Mouse (Mus musculus) forebrain, embryonic 14.5 days (tissue): Measurements from ENCODE around the gene Usp48. TPM values are rescaled to one million over a fixed set of nuclear protein-coding genes. Genes with fewer than 3 reads are reported as not detected.

Experiments
- ATAC-seq: fragments of 200-750 bp; cut with Nextera tagmentation; 2 replicates; pipeline ENCODE4 v1.8.0; 2017; ENCODE audit warnings: mild to moderate bottlenecking, moderate library complexity
- DNase-seq: peaks from one replicate; pipeline ENCODE4 v3.0.0-alpha.2; 2015; ENCODE audit warnings: low spot score
- H3K27ac ChIP-seq: fragments of 300-500 bp; sonication (generic); 2 replicates; pipeline ENCODE4 v1.5.1; 2014; ENCODE audit warnings: low read depth, mild to moderate bottlenecking, control low read depth, low read length, moderate library complexity
- H3K27me3 ChIP-seq: fragments of 300-500 bp; sonication (generic); replicated peaks from 2 replicates; pipeline ENCODE4 v1.6.1; 2014; ENCODE audit warnings: low read length, control low read depth, mixed read lengths; ENCODE audit not compliant: control insufficient read depth, insufficient read depth
- H3K36me3 ChIP-seq: fragments of 300-500 bp; sonication (generic); 2 replicates; pipeline ENCODE4 v1.6.1; 2014; ENCODE audit warnings: low read length, control low read depth; ENCODE audit not compliant: control insufficient read depth, insufficient read depth
- H3K4me1 ChIP-seq: fragments of 300-500 bp; sonication (generic); 2 replicates; pipeline ENCODE4 v1.6.1; 2014; ENCODE audit warnings: antibody characterized with exemption, low read length, control low read depth; ENCODE audit not compliant: control insufficient read depth, insufficient read depth
- H3K4me2 ChIP-seq: fragments of 300-500 bp; sonication (generic); 2 replicates; pipeline ENCODE4 v1.6.1; 2014; ENCODE audit warnings: mild to moderate bottlenecking, control low read depth, low read length
- H3K4me3 ChIP-seq: fragments of 300-500 bp; sonication (generic); 2 replicates; pipeline ENCODE4 v1.5.1; 2014; ENCODE audit warnings: low read depth, low read length, control low read depth
- H3K9ac ChIP-seq: fragments of 300-500 bp; sonication (generic); 2 replicates; pipeline ENCODE4 v1.6.1; 2014; ENCODE audit warnings: mild to moderate bottlenecking, low read length, control low read depth, moderate library complexity
- H3K9me3 ChIP-seq: fragments of 300-500 bp; sonication (generic); replicated peaks from 2 replicates; pipeline ENCODE4 v1.6.1; 2016; ENCODE audit warnings: low read length, control low read depth, mixed read lengths; ENCODE audit not compliant: control insufficient read depth
- WGBS: fragments of 180-500 bp; shearing (Covaris S2); extraction: QIAGEN DNeasy Blood & Tissue Kit; methylation state at CpG from one replicate; pipeline ENCODE4 v1.1.7; 2014; 5-methylcytosine and 5-hydroxymethylcytosine counted together
- polyA plus RNA-seq: library from polyadenylated mRNA; unstranded; fragments of >200 nt; fragmentation: Nextera tagmentation; extraction: Ambion mirVana; gene quantifications from 2 replicates; pipeline ENCODE4 v1.2.1, GENCODE M21; 2014

Gene Usp48
- polyA plus RNA-seq, 1 experiment from 2014 or later, result 52.4 TPM

- no peak overlapping the region for H3K9ac ChIP-seq
- 42% methylated on average over 5 of the region's 5 CpGs for WGBS
- H3K36me3 ChIP-seq, result no peaks in the 10 kb centered on the region
- H3K4me2 ChIP-seq, result no peak overlapping the region
- DNase-seq (no peak), ATAC-seq (no peak)
- H3K27me3 ChIP-seq, result peaks cover 5% of the 10 kb centered on the region; the same call in 1 of the 2 replicates
- peaks cover 15% of the 10 kb centered on the region for H3K4me1 ChIP-seq
- H3K9me3 ChIP-seq, result no peaks in the 10 kb centered on the region
- H3K4me3 ChIP-seq, result no peak overlapping the region
- no peak overlapping the region for H3K27ac ChIP-seq
These were observed 74.2 kb downstream of the Usp48 start for GRCm38 (mm10) chr4:137667747-137668146.

GRCm38 (mm10) chr4:137671711-137672500 is 78.4 kb downstream of the Usp48 start:
- Histone ChIP-seq H3K4me2 (no peak overlapping the region), H3K9me3 (no peaks in the 10 kb centered on the region), H3K4me3 (no peak overlapping the region), H3K27me3 (no peaks in the 10 kb centered on the region), H3K9ac (no peak overlapping the region), H3K36me3 (no peaks in the 10 kb centered on the region), H3K27ac (no peak overlapping the region), H3K4me1 (peaks cover 5% of the 10 kb centered on the region)
- ATAC-seq, result no peak
- DNase-seq, result no peak
- WGBS, result 70% methylated on average over 13 of the region's 13 CpGs

GRCm38 (mm10) chr4:137675566-137675965 is 82.0 kb downstream of the Usp48 start:
- ATAC-seq, result no peak
- H3K27ac ChIP-seq, result no peak overlapping the region
- H3K4me2 ChIP-seq, result no peak overlapping the region
- no peaks in the 10 kb centered on the region for H3K36me3 ChIP-seq
- H3K9me3 ChIP-seq, result no peaks in the 10 kb centered on the region
- H3K27me3 ChIP-seq, result no peaks in the 10 kb centered on the region
- peaks cover 7% of the 10 kb centered on the region for H3K4me1 ChIP-seq
- WGBS, result 55% methylated on average over 7 of the region's 7 CpGs
- no peak for DNase-seq
- no peak overlapping the region for H3K9ac ChIP-seq
- H3K4me3 ChIP-seq, result no peak overlapping the region

GRCm38 (mm10) chr4:137676057-137676456 is 82.5 kb downstream of the Usp48 start:
- no peaks in the 10 kb centered on the region for H3K9me3 ChIP-seq
- H3K4me1 ChIP-seq, result peaks cover 12% of the 10 kb centered on the region
- H3K9ac ChIP-seq, result no peak overlapping the region
- no peak overlapping the region for H3K27ac ChIP-seq
- no peak overlapping the region for H3K4me2 ChIP-seq
- no peaks in the 10 kb centered on the region for H3K27me3 ChIP-seq
- peak; percentile 24; the same call in 1 of the 2 replicates for ATAC-seq
- no peaks in the 10 kb centered on the region for H3K36me3 ChIP-seq
- WGBS, result 8% methylated on average over 11 of the region's 11 CpGs
- H3K4me3 ChIP-seq, result no peak overlapping the region
- DNase-seq, result peak; percentile 82

- no peaks in the 10 kb centered on the region for H3K9me3 ChIP-seq
- H3K36me3 ChIP-seq, result no peaks in the 10 kb centered on the region
- WGBS, result 58% methylated on average over 13 of the region's 13 CpGs
- peaks cover 19% of the 10 kb centered on the region for H3K4me1 ChIP-seq
- H3K4me2 ChIP-seq, result no peak overlapping the region
- ATAC-seq (no peak), DNase-seq (no peak)
- no peak overlapping the region for H3K4me3 ChIP-seq
- H3K27me3 ChIP-seq, result 0 out of 2 replicates have a peak, but pooled peaks cover 1% of the 10 kb centered on the region
- 0 out of 2 replicates have a peak overlapping the region, but pooled peaks have one; percentile 5 for H3K9ac ChIP-seq
- H3K27ac ChIP-seq, result no peak overlapping the region
These were observed 83.3 kb downstream of the Usp48 start for GRCm38 (mm10) chr4:137676700-137677484.

- ATAC-seq (no peak), DNase-seq (no peak)
- Histone ChIP-seq H3K36me3 (no peaks in the 10 kb centered on the region), H3K4me3 (no peak overlapping the region), H3K27me3 (0 out of 2 replicates have a peak, but pooled peaks cover 8% of the 10 kb centered on the region), H3K9ac (no peak overlapping the region; the same call in 1 of the 2 replicates), H3K4me2 (no peak overlapping the region), H3K4me1 (peaks cover 19% of the 10 kb centered on the region), H3K9me3 (no peaks in the 10 kb centered on the region), H3K27ac (no peak overlapping the region)
- 87% methylated on average over 5 of the region's 5 CpGs for WGBS
These were observed 84.4 kb downstream of the Usp48 start for GRCm38 (mm10) chr4:137677906-137678305.

- Histone ChIP-seq H3K9me3 (no peaks in the 10 kb centered on the region), H3K4me3 (no peak overlapping the region), H3K4me1 (peaks cover 19% of the 10 kb centered on the region), H3K27me3 (0 out of 2 replicates have a peak, but pooled peaks cover 8% of the 10 kb centered on the region), H3K4me2 (no peak overlapping the region), H3K9ac (no peak overlapping the region), H3K27ac (no peak overlapping the region), H3K36me3 (no peaks in the 10 kb centered on the region)
- WGBS, result 76% methylated on average over 9 of the region's 9 CpGs
- DNase-seq (no peak), ATAC-seq (no peak)
These were observed 85.0 kb downstream of the Usp48 start for GRCm38 (mm10) chr4:137678568-137678967.

- 0 out of 2 replicates have a peak, but pooled peaks cover 8% of the 10 kb centered on the region for H3K27me3 ChIP-seq
- peaks cover 19% of the 10 kb centered on the region for H3K4me1 ChIP-seq
- no peaks in the 10 kb centered on the region for H3K36me3 ChIP-seq
- no peak for ATAC-seq
- peak overlapping the region; percentile 68; the same call in 1 of the 2 replicates for H3K27ac ChIP-seq
- H3K4me3 ChIP-seq, result no peak overlapping the region
- no peak overlapping the region for H3K9ac ChIP-seq
- no peak overlapping the region for H3K4me2 ChIP-seq
- DNase-seq, result no peak
- H3K9me3 ChIP-seq, result no peaks in the 10 kb centered on the region
- 60% methylated on average over 2 of the region's 2 CpGs for WGBS
These were observed 86.5 kb downstream of the Usp48 start for GRCm38 (mm10) chr4:137679979-137680550.
